Mouse (Mus musculus): ENCODE results near the gene Purb.
"Not testable (repeated sequence)": the region's sequence is repeated elsewhere in the genome, so short reads cannot be mapped to it uniquely, and the experiment has no call there.

Gene Purb

DNA sequence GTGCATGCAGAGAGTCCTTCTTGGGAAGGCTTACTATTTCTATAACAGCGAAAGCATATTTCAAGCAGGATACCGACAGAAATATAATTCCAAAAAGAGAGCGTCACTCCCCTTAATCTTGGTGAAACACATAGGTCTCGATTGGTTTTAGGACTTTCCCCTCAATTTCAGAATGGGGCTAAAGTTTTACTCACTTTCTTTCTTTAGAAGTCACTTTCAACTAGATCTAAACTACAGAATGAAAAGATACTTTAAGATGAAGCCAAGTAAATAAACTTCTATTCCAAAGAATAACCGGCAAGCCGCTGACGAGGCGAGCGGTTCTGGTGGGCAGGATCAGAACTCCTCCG lies 32.0 kb downstream of the Purb start:
- DNase-seq, result no peak

GRCm38 (mm10) chr11:6443102-6443501 lies 32.6 kb downstream of the Purb start:
- no peak for DNase-seq

GRCm38 (mm10) chr11:6442566-6442965 lies 33.2 kb downstream of the Purb start:
- DNase-seq, result no peak

- no peak for DNase-seq
Measured at GRCm38 (mm10) chr11:6440171-6440570, 35.5 kb downstream of the Purb start.

DNA sequence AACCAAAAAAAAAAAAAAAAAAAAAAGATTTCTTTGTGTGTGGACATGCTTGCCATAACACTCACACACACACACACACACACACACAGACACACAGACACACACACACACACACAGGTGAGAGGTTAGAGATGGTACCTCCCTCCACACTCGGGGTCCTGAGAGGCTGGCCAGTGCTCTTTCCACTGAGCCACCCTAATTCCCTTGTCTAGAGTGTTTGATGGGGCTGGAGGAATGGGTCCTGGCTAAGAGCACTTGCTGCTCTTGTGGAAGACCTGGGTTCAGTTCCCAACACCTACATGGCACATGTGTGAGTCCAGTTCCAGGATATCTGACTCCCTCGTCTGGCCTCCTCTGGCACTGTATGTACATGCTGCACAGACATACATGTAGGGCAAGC lies 38.0 kb downstream of the Purb start:
- no peak for DNase-seq

DNA sequence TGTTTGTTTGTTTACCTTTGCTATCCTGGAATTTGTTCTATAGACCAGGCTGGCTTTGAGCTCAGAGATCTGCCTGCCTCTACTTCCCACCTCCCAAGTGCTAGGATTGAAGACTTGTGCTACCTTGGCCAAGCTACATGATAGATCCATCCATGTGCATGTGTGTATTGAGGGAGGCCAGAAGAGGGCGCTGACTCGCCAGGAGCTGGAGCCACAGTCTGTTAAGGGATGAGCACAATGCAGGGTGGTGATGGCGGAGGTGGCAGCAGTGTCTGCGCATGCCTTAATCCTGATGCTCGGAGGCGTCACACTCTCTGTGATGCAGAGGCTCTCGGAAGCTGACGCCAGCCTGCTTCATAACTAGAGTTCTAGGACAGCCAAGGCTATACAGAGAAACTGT lies 39.3 kb downstream of the Purb start:
- DNase-seq, result peak; percentile 52 to 70

GRCm38 (mm10) chr11:6430186-6430585 lies 45.5 kb downstream of the Purb start:
- no peak for DNase-seq

GRCm38 (mm10) chr11:6420722-6421350 lies 54.9 kb downstream of the Purb start:
- DNase-seq, result no peak

GRCm38 (mm10) chr11:6420283-6420703 lies 55.4 kb downstream of the Purb start:
- no peak for DNase-seq

DNA sequence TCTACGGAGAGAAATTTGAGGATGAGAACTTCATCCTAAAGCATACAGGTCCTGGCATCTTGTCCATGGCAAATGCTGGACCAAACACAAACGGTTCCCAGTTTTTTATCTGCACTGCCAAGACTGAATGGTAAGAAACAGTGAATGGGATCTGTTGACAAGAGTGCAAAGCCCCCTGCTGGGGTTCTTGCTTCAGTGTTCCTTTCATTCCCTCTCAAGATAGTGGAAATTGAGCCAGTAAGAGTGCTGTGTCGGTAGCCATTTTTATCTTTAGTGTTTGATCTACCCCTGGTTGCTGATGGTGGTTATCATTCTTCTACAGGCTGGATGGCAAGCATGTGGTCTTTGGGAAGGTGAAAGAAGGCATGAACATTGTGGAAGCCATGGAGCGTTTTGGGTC lies 56.6 kb downstream of the Purb start:
- not testable (repeated sequence) for DNase-seq

GRCm38 (mm10) chr11:6418751-6419150 lies 57.0 kb downstream of the Purb start:
- no peak for DNase-seq

Data from lung, postnatal 4 days (tissue).